Mouse (Mus musculus): ENCODE results near the gene Xlr3b. TPM values are rescaled to one million over a fixed set of nuclear protein-coding genes. Genes with fewer than 3 reads are reported as not detected.
"Not testable (repeated sequence)": the region's sequence is repeated elsewhere in the genome, so short reads cannot be mapped to it uniquely, and the experiment has no call there.

The Xlr3b gene
- polyA plus RNA-seq, 1 experiment from 2014 or later = 16.6 TPM

DNA sequence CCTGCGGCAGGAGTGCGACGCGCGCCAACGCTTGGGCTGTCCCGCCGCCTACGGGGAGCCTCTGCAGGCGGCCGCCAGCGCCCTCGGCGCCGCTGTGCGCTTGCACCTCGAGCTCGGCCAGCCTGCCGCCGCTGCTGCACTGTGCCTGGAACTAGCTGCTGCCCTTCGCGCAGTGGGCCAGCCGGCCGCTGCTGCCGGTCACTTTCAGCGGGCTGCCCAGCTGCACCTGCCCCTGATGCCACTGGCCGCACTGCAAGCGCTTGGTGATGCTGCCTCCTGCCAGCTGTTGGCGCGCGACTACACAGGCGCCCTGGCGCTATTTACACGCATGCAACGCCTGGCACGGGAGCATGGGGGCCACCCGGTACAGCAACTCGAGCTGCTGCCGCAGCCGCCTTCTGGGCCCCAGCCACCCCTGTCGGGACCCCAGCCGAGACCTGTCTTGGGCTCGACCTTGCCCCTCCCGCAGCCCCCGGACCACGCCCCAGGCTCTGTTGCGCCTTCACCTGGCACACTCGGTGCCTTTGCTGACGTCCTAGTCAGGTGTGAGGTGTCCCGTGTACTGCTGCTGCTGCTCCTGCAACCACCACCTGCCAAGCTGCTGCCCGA is 36.7 kb downstream of the Xlr3b start:
- Histone ChIP-seq H3K27me3 (ENCODE audit: control insufficient read depth, insufficient read depth, low read length) (no peaks in the 10 kb centered on the region), H3K9ac (ENCODE audit: low read length) (peak overlapping the region; percentile 71), H3K36me3 (ENCODE audit: control insufficient read depth, insufficient read depth, low read length) (no peaks in the 10 kb centered on the region), H3K27ac (ENCODE audit: low read depth, low read length) (peak overlapping the region; percentile 82), H3K4me1 (ENCODE audit: control insufficient read depth, insufficient read depth, low read length) (no peaks in the 10 kb centered on the region), H3K4me2 (ENCODE audit: low read depth) (peak overlapping the region; percentile 77), H3K4me3 (ENCODE audit: low read depth, low read length) (peak overlapping the region; percentile 61), H3K9me3 (ENCODE audit: control insufficient read depth, low read length) (no peaks in the 10 kb centered on the region)
- ATAC-seq (ENCODE audit: insufficient read depth, low FRiP score, low TSS enrichment) = peak; percentile 65
- 24% methylated on average over 43 of the region's 51 CpGs for WGBS
- DNase-seq (ENCODE audit: low spot score) = peak; percentile 39

DNA sequence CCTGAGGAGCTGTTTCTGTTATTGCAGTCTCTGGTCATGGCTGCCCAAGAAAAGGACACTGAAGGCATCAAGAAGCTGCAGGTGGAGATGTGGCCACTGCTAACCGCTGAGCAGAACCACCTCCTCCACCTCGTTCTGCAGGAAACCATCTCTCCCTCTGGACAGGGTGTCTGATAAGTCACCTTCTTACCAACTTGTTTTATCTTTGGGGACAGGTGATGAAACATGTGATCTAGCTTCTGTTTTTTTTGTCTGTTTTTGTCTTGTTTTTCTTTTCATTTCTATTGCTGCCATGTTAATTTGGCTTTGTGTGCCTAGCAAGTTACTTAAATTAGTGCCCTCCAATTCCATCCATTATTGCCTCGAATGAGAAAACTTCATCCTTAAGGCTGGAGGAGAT is 37.3 kb downstream of the Xlr3b start:
- no peak for DNase-seq (ENCODE audit: low spot score)
- Histone ChIP-seq H3K9me3 (ENCODE audit: control insufficient read depth, low read length) (no peaks in the 10 kb centered on the region), H3K9ac (ENCODE audit: low read length) (peak overlapping the region; percentile 71), H3K4me2 (ENCODE audit: low read depth) (peak overlapping the region; percentile 77), H3K27ac (ENCODE audit: low read depth, low read length) (no peak overlapping the region), H3K4me3 (ENCODE audit: low read depth, low read length) (peak overlapping the region; percentile 61), H3K36me3 (ENCODE audit: control insufficient read depth, insufficient read depth, low read length) (no peaks in the 10 kb centered on the region), H3K27me3 (ENCODE audit: control insufficient read depth, insufficient read depth, low read length) (no peaks in the 10 kb centered on the region), H3K4me1 (ENCODE audit: control insufficient read depth, insufficient read depth, low read length) (no peaks in the 10 kb centered on the region)
- 34% methylated on average over 3 of the region's 3 CpGs for WGBS
- no peak for ATAC-seq (ENCODE audit: insufficient read depth, low FRiP score, low TSS enrichment)

DNA sequence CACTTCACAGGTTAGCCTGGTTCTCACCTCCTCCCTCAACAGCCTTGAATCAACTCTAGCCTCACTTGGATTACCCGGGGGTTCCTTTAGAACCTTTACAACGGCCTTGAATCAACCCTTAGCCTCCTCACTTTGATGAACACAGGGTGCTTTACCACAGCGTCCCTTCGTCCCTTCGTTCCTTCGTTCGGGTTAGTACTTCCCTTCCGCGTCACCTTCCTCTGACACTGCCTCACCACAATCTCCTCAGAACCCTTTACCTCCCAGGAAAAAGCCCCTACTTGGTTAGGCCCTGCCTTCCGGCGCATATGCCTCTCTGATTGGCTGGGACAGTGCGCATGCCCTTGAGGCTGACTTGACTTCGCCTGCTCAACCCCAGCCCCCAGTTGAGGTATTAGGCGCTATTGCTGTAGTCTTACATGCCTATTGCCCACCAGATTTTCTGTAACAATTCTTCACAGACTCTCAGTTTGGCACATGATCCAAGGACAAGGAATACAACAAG is 50.9 kb downstream of the Xlr3b start, which contains the start of gene Xlr4c:
Gene Xlr4c (minus strand): TSS at position 310 of the 505 bp plus-strand sequence.
- whole genome bisulfite sequencing = 94% methylated on average over 7 of the region's 14 CpGs
- H3K4me3 ChIP-seq (ENCODE audit: low read depth, low read length); H3K4me1 ChIP-seq (ENCODE audit: control insufficient read depth, insufficient read depth, low read length); H3K4me2 ChIP-seq (ENCODE audit: low read depth); DNase-seq (ENCODE audit: low spot score); H3K36me3 ChIP-seq (ENCODE audit: control insufficient read depth, insufficient read depth, low read length); ATAC-seq (ENCODE audit: insufficient read depth, low FRiP score, low TSS enrichment); H3K9ac ChIP-seq (ENCODE audit: low read length); H3K27ac ChIP-seq (ENCODE audit: low read depth, low read length); H3K9me3 ChIP-seq (ENCODE audit: control insufficient read depth, low read length); H3K27me3 ChIP-seq (ENCODE audit: control insufficient read depth, insufficient read depth, low read length): not testable (repeated sequence)

Other genes with a start within 250 kb of the Xlr3b start
- 4.2 and 5.3 TPM in 2 replicates for gene Zfp185, start 204.9 kb upstream of the Xlr3b start, polyA plus RNA-seq (2014; fragmentation: Nextera tagmentation; extraction: Ambion mirVana)
- 0.20 TPM in 1 of 2 replicates, not detected in the other for gene Pnma5, start 155.1 kb upstream of the Xlr3b start, polyA plus RNA-seq (2014; fragmentation: Nextera tagmentation; extraction: Ambion mirVana)
- gene Pnma3, start 127.4 kb upstream of the Xlr3b start, polyA plus RNA-seq (2014; fragmentation: Nextera tagmentation; extraction: Ambion mirVana) = 0.25 and 0.68 TPM in 2 replicates
- gene Xlr4a, start 109.7 kb upstream of the Xlr3b start, polyA plus RNA-seq (2014; fragmentation: Nextera tagmentation; extraction: Ambion mirVana) = 0.20 and 0.73 TPM in 2 replicates
- gene Xlr3a, start 95.1 kb upstream of the Xlr3b start, polyA plus RNA-seq (2014; fragmentation: Nextera tagmentation; extraction: Ambion mirVana) = 3.3 and 4.1 TPM in 2 replicates
- gene Gm14685, start 75.2 kb upstream of the Xlr3b start, polyA plus RNA-seq (2014; fragmentation: Nextera tagmentation; extraction: Ambion mirVana) = not detected in 2 replicates
- gene Xlr5b, start 43.4 kb upstream of the Xlr3b start, polyA plus RNA-seq (2014; fragmentation: Nextera tagmentation; extraction: Ambion mirVana) = not detected in 2 replicates
- gene DXBay18, start 42.8 kb upstream of the Xlr3b start, polyA plus RNA-seq (2014; fragmentation: Nextera tagmentation; extraction: Ambion mirVana) = not detected in 2 replicates
- not detected in 2 replicates for gene Spin2d, start 15.2 kb upstream of the Xlr3b start, polyA plus RNA-seq (2014; fragmentation: Nextera tagmentation; extraction: Ambion mirVana)
- gene Xlr4b, start 22.1 kb downstream of the Xlr3b start, polyA plus RNA-seq (2014; fragmentation: Nextera tagmentation; extraction: Ambion mirVana) = 0.38 and 0.64 TPM in 2 replicates
- gene F8a, start 36.1 kb downstream of the Xlr3b start, polyA plus RNA-seq (2014; fragmentation: Nextera tagmentation; extraction: Ambion mirVana) = 16.9 and 19.0 TPM in 2 replicates
- gene Xlr4c, start 50.9 kb downstream of the Xlr3b start, polyA plus RNA-seq (2014; fragmentation: Nextera tagmentation; extraction: Ambion mirVana) = 0.19 and 0.93 TPM in 2 replicates
- 0.17 and 0.37 TPM in 2 replicates for gene Xlr3c, start 73.2 kb downstream of the Xlr3b start, polyA plus RNA-seq (2014; fragmentation: Nextera tagmentation; extraction: Ambion mirVana)
- not detected in 2 replicates for gene Xlr5a, start 100.8 kb downstream of the Xlr3b start, polyA plus RNA-seq (2014; fragmentation: Nextera tagmentation; extraction: Ambion mirVana)
- not detected in 2 replicates for gene Xlr5c, start 100.8 kb downstream of the Xlr3b start, polyA plus RNA-seq (2014; fragmentation: Nextera tagmentation; extraction: Ambion mirVana)
- gene Gm45015, start 144.6 kb downstream of the Xlr3b start, polyA plus RNA-seq (2014; fragmentation: Nextera tagmentation; extraction: Ambion mirVana) = not detected in 2 replicates
- gene Zfp275, start 150.4 kb downstream of the Xlr3b start, polyA plus RNA-seq (2014; fragmentation: Nextera tagmentation; extraction: Ambion mirVana) = 18.1 and 21.3 TPM in 2 replicates
- gene Gm18336, start 206.5 kb downstream of the Xlr3b start, polyA plus RNA-seq (2014; fragmentation: Nextera tagmentation; extraction: Ambion mirVana) = not detected in 2 replicates
- not detected in 2 replicates for gene Zfp92, start 218.9 kb downstream of the Xlr3b start, polyA plus RNA-seq (2014; fragmentation: Nextera tagmentation; extraction: Ambion mirVana)
- not detected in 2 replicates for gene Trex2, start 243.1 kb downstream of the Xlr3b start, polyA plus RNA-seq (2014; fragmentation: Nextera tagmentation; extraction: Ambion mirVana)

All from neural tube, embryonic 11.5 days (tissue).